Mouse (Mus musculus): ENCODE data around the gene Phldb2.

GRCm38 (mm10) chr16:45837541-45838342 lies 115.7 kb downstream of the Phldb2 start:
- TF ChIP-seq MAX (IDR thresholded peaks at IDR 0.05; ENCODE audit: low read length) (no peak), JUND (IDR thresholded peaks at IDR 0.05; ENCODE audit: low read depth, low read length) (no peak), GATA1 (IDR thresholded peaks at IDR 0.05; ENCODE audit: low read depth, low read length) (no peak), GABPA (IDR thresholded peaks at IDR 0.05; ENCODE audit: low read depth, low read length) (no peak), CTCF (IDR thresholded peaks at IDR 0.05 in 2 of 3, conservative IDR thresholded peaks at IDR 0.05 in 1 of 3; ENCODE audit: control insufficient read depth in 1 of 3, insufficient read depth in 1 of 3, low read depth in 2 of 3, low read length in 3 of 3, poor library complexity in 1 of 3, severe bottlenecking in 1 of 3) (no peak), TBP (IDR thresholded peaks at IDR 0.05; ENCODE audit: low read depth, low read length) (no peak), EP300 (IDR thresholded peaks at IDR 0.05; ENCODE audit: low read depth in 1 of 2, low read length in 2 of 2) (no peak), TCF12 (IDR thresholded peaks at IDR 0.05; ENCODE audit: low read depth, low read length) (no peak)
